Mouse (Mus musculus) mammary gland, adult 2 months (tissue): ENCODE results near the gene Sdr39u1. TPM values are rescaled to one million over a fixed set of nuclear protein-coding genes. Genes with fewer than 3 reads are reported as not detected.

Experiments used
- polyA plus RNA-seq: library from polyadenylated mRNA; depleted of rRNA; stranded (reverse); fragments of >200 nt; gene quantifications from 2 replicates; pipeline ENCODE4 v1.2.3, GENCODE M21; 2012; ENCODE audit warnings: low replicate concordance; rRNA removed

The Sdr39u1 gene
- polyA plus RNA-seq, result 48.0 and 73.6 TPM in 2 replicates

GRCm38 (mm10) chr14:55899701-55900413, at the start of gene Sdr39u1:
TSS of gene Sdr39u1 (minus strand) at chr14:55900293.

GRCm38 (mm10) chr14:55944575-55944974, 44.5 kb upstream of the Sdr39u1 start, which contains the start of gene Cma1:
TSS of gene Cma1 (minus strand) at chr14:55944675.

GRCm38 (mm10) chr14:55884713-55885113, 15.4 kb downstream of the Sdr39u1 start, which contains the start of gene Khnyn:
TSS of gene Khnyn (plus strand) at chr14:55884947.

GRCm38 (mm10) chr14:55884166-55884565, 15.9 kb downstream of the Sdr39u1 start, which contains the start of gene Cbln3:
TSS of gene Cbln3 (minus strand) at chr14:55884392.

GRCm38 (mm10) chr14:55853621-55854285, 46.3 kb downstream of the Sdr39u1 start, which contains the start of gene Nynrin:
TSS of gene Nynrin (plus strand) at chr14:55854010.

Other genes with a start within 250 kb of the Sdr39u1 start
- 15.3 and 24.6 TPM in 2 replicates for gene Mdp1, start 239.8 kb downstream of the Sdr39u1 start, polyA plus RNA-seq
- gene Gmpr2, start 228.4 kb downstream of the Sdr39u1 start, polyA plus RNA-seq, result 12.7 and 32.2 TPM in 2 replicates
- gene Nedd8, start 228.2 kb downstream of the Sdr39u1 start, polyA plus RNA-seq, result 210 and 446 TPM in 2 replicates
- gene Tinf2, start 218.5 kb downstream of the Sdr39u1 start, polyA plus RNA-seq, result 12.8 and 15.9 TPM in 2 replicates
- 8.3 and 10.6 TPM in 2 replicates for gene Tgm1, start 186.4 kb downstream of the Sdr39u1 start, polyA plus RNA-seq
- 51.2 and 52.9 TPM in 2 replicates for gene Rabggta, start 178.0 kb downstream of the Sdr39u1 start, polyA plus RNA-seq
- gene Dhrs1, start 154.6 kb downstream of the Sdr39u1 start, polyA plus RNA-seq, result 75.4 and 104 TPM in 2 replicates
- gene Nop9, start 154.6 kb downstream of the Sdr39u1 start, polyA plus RNA-seq, result 16.8 and 28.9 TPM in 2 replicates
- gene Cideb, start 141.8 kb downstream of the Sdr39u1 start, polyA plus RNA-seq, result 2.9 and 3.4 TPM in 2 replicates
- gene Ltb4r2, start 138.9 kb downstream of the Sdr39u1 start, polyA plus RNA-seq, result 0.29 and 0.34 TPM in 2 replicates
- 5.1 and 7.6 TPM in 2 replicates for gene Ltb4r1, start 134.3 kb downstream of the Sdr39u1 start, polyA plus RNA-seq
- 41.0 and 55.8 TPM in 2 replicates for gene Adcy4, start 116.2 kb downstream of the Sdr39u1 start, polyA plus RNA-seq
- gene Ripk3, start 111.4 kb downstream of the Sdr39u1 start, polyA plus RNA-seq, result 21.9 and 26.5 TPM in 2 replicates
- 28.1 and 37.1 TPM in 2 replicates for gene Nfatc4, start 77.1 kb downstream of the Sdr39u1 start, polyA plus RNA-seq
- 6.3 and 6.5 TPM in 2 replicates for gene Nynrin, start 46.3 kb downstream of the Sdr39u1 start, polyA plus RNA-seq
- gene Cbln3, start 15.9 kb downstream of the Sdr39u1 start, polyA plus RNA-seq, result 0.26 and 0.33 TPM in 2 replicates
- 24.4 and 25.2 TPM in 2 replicates for gene Khnyn, start 15.3 kb downstream of the Sdr39u1 start, polyA plus RNA-seq
- gene Cma1, start 44.4 kb upstream of the Sdr39u1 start, polyA plus RNA-seq, result 17.9 and 42.7 TPM in 2 replicates
- gene Cma2, start 50.7 kb upstream of the Sdr39u1 start, polyA plus RNA-seq, result not detected in 2 replicates
- gene Mcpt1, start 117.7 kb upstream of the Sdr39u1 start, polyA plus RNA-seq, result 0.11 TPM in 1 of 2 replicates, not detected in the other
- gene Mcpt9, start 130.2 kb upstream of the Sdr39u1 start, polyA plus RNA-seq, result not detected in 2 replicates
- gene Mcpt2, start 141.7 kb upstream of the Sdr39u1 start, polyA plus RNA-seq, result not detected in 2 replicates
- gene Mcpt4, start 162.0 kb upstream of the Sdr39u1 start, polyA plus RNA-seq, result 25.7 and 57.6 TPM in 2 replicates
- gene Mcpt8, start 185.0 kb upstream of the Sdr39u1 start, polyA plus RNA-seq, result not detected in 2 replicates
- gene Ctsg, start 202.3 kb upstream of the Sdr39u1 start, polyA plus RNA-seq, result 0.20 and 0.32 TPM in 2 replicates
- not detected in 2 replicates for gene Gzme, start 220.3 kb upstream of the Sdr39u1 start, polyA plus RNA-seq
- gene Gzmd, start 232.3 kb upstream of the Sdr39u1 start, polyA plus RNA-seq, result not detected in 2 replicates